Mouse (Mus musculus) kidney, adult 2 months (tissue): Measurements from ENCODE around the gene Slc44a4. TPM values are rescaled to one million over a fixed set of nuclear protein-coding genes. Genes with fewer than 3 reads are reported as not detected.
A peak's percentile ranks its signal among the peaks of the same experiment; 100 is the strongest.

ENCODE experiments used
- DNase-seq: peaks from one replicate; pipeline ENCODE4 v3.0.0; 2021
- H3K27ac ChIP-seq: fragments of 200-500 bp; 2 replicates; pipeline ENCODE4 v1.5.1; 2012; ENCODE audit warnings: low read depth, low read length, control low read depth, inconsistent platforms; ENCODE audit not compliant: insufficient read depth
- H3K27me3 ChIP-seq: fragments of 200-500 bp; replicated peaks from 2 replicates; pipeline ENCODE4 v1.6.1; 2012; ENCODE audit warnings: mild to moderate bottlenecking, moderate library complexity, low read length, inconsistent platforms; ENCODE audit not compliant: control insufficient read depth, insufficient read depth
- H3K36me3 ChIP-seq: fragments of 200-500 bp; 2 replicates; pipeline ENCODE4 v1.6.1; 2012; ENCODE audit warnings: mild to moderate bottlenecking, moderate library complexity, low read length, inconsistent platforms; ENCODE audit not compliant: control insufficient read depth, insufficient read depth
- H3K4me1 ChIP-seq: fragments of 200-500 bp; 2 replicates; pipeline ENCODE4 v1.6.1; 2011; ENCODE audit warnings: low read length; ENCODE audit not compliant: control insufficient read depth, insufficient read depth
- H3K4me3 ChIP-seq: fragments of 200-500 bp; 2 replicates; pipeline ENCODE4 v1.5.1; 2011; ENCODE audit warnings: mild to moderate bottlenecking, low read depth, low read length, control low read depth; ENCODE audit not compliant: insufficient read depth
- CTCF ChIP-seq: fragments of 200-500 bp; conservative IDR thresholded peaks from 2 replicates; pipeline ENCODE4 v1.5.1; 2011; ENCODE audit warnings: low read depth, mild to moderate bottlenecking, control low read depth, low read length, moderate library complexity, mixed read lengths; ENCODE audit not compliant: insufficient read depth, insufficient read length
- POLR2A ChIP-seq: fragments of 200-500 bp; IDR thresholded peaks from one replicate; pipeline ENCODE4 v1.6.1; 2011; ENCODE audit warnings: low read depth, low read length, control low read depth
- WGBS: fragments of 180-500 bp; shearing (Covaris S2); methylation state at CpG from one replicate; pipeline ENCODE4 v1.1.7; 2018; 5-methylcytosine and 5-hydroxymethylcytosine counted together
- polyA plus RNA-seq: library from polyadenylated mRNA; depleted of rRNA; stranded (reverse); fragments of >200 nt; gene quantifications from 2 replicates; pipeline ENCODE4 v1.2.3, GENCODE M21; 2012

The Slc44a4 gene
- polyA plus RNA-seq, 1 experiment, result 73.5 TPM

- WGBS, result 87% methylated on average over 5 of the region's 5 CpGs
- H3K4me1 ChIP-seq, result no peaks in the 10 kb centered on the region; the same call in 1 of the 2 replicates
- no peaks in the 10 kb centered on the region; the same call in 1 of the 2 replicates for H3K36me3 ChIP-seq
- H3K4me3 ChIP-seq, result no peak overlapping the region
- H3K27ac ChIP-seq, result no peak overlapping the region
- no peak for DNase-seq
- no peaks in the 10 kb centered on the region for H3K27me3 ChIP-seq
- TF ChIP-seq POLR2A (no peak), CTCF (no peak)
Observed at GRCm38 (mm10) chr17:34916316-34916715, 2.0 kb downstream of the Slc44a4 start.

- Histone ChIP-seq H3K4me1 (no peaks in the 10 kb centered on the region; the same call in 1 of the 2 replicates), H3K27ac (no peak overlapping the region), H3K36me3 (no peaks in the 10 kb centered on the region; the same call in 1 of the 2 replicates), H3K4me3 (no peak overlapping the region), H3K27me3 (no peaks in the 10 kb centered on the region)
- WGBS, result 78% methylated on average over 9 of the region's 9 CpGs
- DNase-seq, result no peak
- TF ChIP-seq CTCF (no peak), POLR2A (no peak)
Observed at GRCm38 (mm10) chr17:34917188-34917587, 2.9 kb downstream of the Slc44a4 start.

DNA sequence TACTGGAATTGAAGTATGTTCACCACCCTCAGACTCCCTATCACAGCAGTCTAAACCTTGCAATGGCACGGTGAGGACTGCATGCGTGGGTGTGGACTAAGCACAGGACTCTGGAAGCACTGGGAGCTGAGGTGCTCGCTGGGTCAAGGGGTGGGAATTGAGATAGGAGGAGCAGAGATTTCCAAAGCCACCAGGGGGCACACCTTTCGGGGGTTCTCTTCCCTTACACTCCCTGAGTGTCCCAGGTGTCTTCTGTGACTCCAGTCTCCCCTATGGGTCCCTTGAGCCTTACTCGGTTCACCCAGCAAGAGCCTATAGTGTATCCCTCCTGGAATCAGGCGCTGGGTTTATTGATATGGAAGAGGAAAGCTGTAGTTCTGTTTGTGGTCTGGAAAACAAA is 8.7 kb downstream of the Slc44a4 start:
- no peaks in the 10 kb centered on the region for H3K4me1 ChIP-seq
- 56% methylated on average over 6 of the region's 6 CpGs for WGBS
- DNase-seq, result no peak
- H3K4me3 ChIP-seq, result no peak overlapping the region
- no peaks in the 10 kb centered on the region; the same call in 1 of the 2 replicates for H3K36me3 ChIP-seq
- no peaks in the 10 kb centered on the region for H3K27me3 ChIP-seq
- H3K27ac ChIP-seq, result no peak overlapping the region
- TF ChIP-seq POLR2A (no peak), CTCF (peak; percentile 29)

- WGBS, result 85% methylated on average over 5 of the region's 5 CpGs
- no peak for TF ChIP-seq CTCF
- no peak for TF ChIP-seq POLR2A
- Histone ChIP-seq H3K27me3 (no peaks in the 10 kb centered on the region), H3K4me1 (no peaks in the 10 kb centered on the region), H3K4me3 (no peak overlapping the region), H3K27ac (no peak overlapping the region), H3K36me3 (no peaks in the 10 kb centered on the region; the same call in 1 of the 2 replicates)
- DNase-seq, result no peak
Observed at GRCm38 (mm10) chr17:34924258-34924657, 10.0 kb downstream of the Slc44a4 start.

DNA sequence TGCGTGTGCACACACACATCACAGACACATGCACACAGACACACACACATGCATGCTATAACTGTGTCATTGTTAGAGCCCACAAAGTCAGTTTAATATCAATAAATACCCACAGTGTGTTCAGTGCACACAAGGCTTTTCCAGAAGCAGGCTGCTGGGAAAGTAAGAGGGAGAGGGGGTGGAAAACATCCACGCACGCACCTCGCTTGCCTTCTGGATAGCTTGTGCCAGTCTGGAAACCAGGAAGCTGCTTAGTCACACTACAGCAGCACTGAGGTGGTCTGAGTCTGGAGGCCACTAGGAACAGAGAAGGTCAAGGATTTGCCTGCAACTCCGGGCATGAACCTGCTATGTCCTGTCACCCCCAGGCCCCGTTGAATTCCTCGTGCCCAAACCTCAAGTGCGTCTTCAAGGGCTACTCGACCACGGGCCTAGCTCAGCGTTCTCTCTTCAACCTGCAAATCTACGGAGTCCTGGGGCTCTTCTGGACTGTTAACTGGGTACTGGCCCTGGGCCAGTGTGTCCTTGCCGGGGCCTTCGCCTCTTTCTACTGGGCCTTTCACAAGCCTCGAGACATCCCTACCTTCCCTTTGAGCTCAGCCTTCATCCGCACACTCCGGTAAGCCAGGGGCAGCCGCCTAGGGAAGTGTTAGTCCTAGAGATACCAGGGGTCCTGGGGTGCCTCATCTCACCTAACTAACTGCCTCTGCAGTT is 13.2 kb downstream of the Slc44a4 start:
- no peak for TF ChIP-seq CTCF
- no peak for TF ChIP-seq POLR2A
- no peak overlapping the region for H3K4me3 ChIP-seq
- H3K36me3 ChIP-seq, result no peaks in the 10 kb centered on the region; the same call in 1 of the 2 replicates
- WGBS, result 85% methylated on average over 18 of the region's 18 CpGs
- no peak for DNase-seq
- no peak overlapping the region for H3K27ac ChIP-seq
- H3K4me1 ChIP-seq, result no peaks in the 10 kb centered on the region
- no peaks in the 10 kb centered on the region for H3K27me3 ChIP-seq

DNA sequence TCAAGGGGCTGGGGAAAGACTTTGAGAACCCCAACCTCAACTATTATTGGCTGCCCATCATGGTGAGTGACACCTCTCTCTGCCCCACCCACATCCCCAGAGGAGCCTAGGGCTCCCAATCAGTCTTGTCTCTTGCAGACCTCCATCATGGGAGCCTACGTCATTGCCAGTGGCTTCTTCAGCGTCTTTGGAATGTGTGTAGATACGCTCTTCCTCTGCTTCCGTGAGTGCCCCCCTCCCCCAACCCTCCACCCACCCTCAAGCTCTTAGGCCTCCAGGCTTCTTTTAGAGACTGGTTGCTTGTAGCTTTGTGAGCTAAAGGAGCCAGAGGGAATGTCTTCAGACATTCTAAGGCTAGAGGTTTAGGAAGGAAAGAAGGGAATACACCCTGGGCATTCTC is 14.6 kb downstream of the Slc44a4 start:
- Histone ChIP-seq H3K36me3 (peaks cover 1% of the 10 kb centered on the region; the same call in 1 of the 2 replicates), H3K27ac (no peak overlapping the region), H3K27me3 (no peaks in the 10 kb centered on the region), H3K4me3 (no peak overlapping the region), H3K4me1 (no peaks in the 10 kb centered on the region)
- TF ChIP-seq CTCF (no peak), POLR2A (no peak)
- no peak for DNase-seq
- 61% methylated on average over 4 of the region's 4 CpGs for WGBS

GRCm38 (mm10) chr17:34931061-34931734 is 16.9 kb downstream of the Slc44a4 start, which contains the start of gene Neu1:
TSS of gene Neu1 (plus strand) at chr17:34931253.
- TF ChIP-seq CTCF (peak; percentile 73), POLR2A (peak; percentile 87)
- H3K27me3 ChIP-seq, result no peaks in the 10 kb centered on the region
- DNase-seq, result peak; percentile 100
- peak within 1 kb of the TSS; percentile 67 for H3K4me3 ChIP-seq
- H3K36me3 ChIP-seq, result peaks cover 6% of the 10 kb centered on the region; the same call in 1 of the 2 replicates
- H3K27ac ChIP-seq, result peak within 1 kb of the TSS; percentile 78
- H3K4me1 ChIP-seq, result no peaks in the 10 kb centered on the region
- under 1% methylated on average over 38 of the region's 38 CpGs for WGBS
